Mouse (Mus musculus) telencephalon, adult 2 months (tissue): ENCODE results near the gene Ankar.

ENCODE experiments used
- DNase-seq: peaks from one replicate; pipeline ENCODE4 v3.0.0-alpha.2; 2011; ENCODE audit warnings: low read depth, low spot score

Gene Ankar

DNA sequence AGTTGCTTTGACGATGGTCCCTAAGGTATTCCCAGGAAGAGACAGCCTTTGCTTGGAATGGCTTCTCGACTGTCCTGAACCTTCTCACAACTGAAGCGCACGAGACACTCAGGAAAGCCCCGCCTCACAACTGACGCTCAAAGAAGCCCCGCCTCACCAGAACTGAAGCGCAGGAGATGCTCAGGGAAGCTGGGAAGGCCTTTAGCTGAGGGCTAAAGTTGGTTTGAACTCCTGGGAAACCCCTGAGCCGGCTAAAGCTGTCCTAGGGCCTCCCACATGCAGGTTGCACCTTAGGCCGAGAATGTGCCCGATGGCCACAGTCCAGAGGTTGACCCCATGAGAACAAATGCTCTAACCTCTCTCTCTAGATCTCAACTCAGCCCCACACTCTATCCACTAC, at the start of gene Ankar:
Gene Ankar, minus strand, starts transcription at position 101 of the 400 bp plus-strand sequence.
- no peak for DNase-seq

DNA sequence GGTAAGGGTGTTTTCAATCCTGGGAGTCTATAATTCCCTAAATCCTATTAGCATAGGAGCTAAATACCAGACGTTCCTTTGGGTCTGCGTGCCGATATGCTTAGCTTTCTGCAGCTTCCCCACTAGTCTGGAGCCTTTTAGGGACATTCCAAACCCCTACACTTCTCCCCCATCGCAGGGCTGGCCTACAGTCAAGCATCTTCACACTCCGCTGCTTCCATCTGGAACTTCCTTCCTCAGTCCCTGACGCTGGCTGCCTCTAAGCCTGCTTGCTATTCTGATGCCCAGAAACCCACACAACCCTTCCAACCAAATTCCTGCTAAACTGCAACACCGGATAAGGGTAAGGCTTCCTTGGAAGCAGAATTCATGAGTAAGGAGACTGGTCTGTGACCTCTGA, 46.0 kb upstream of the Ankar start:
- DNase-seq = peak; percentile 89

DNA sequence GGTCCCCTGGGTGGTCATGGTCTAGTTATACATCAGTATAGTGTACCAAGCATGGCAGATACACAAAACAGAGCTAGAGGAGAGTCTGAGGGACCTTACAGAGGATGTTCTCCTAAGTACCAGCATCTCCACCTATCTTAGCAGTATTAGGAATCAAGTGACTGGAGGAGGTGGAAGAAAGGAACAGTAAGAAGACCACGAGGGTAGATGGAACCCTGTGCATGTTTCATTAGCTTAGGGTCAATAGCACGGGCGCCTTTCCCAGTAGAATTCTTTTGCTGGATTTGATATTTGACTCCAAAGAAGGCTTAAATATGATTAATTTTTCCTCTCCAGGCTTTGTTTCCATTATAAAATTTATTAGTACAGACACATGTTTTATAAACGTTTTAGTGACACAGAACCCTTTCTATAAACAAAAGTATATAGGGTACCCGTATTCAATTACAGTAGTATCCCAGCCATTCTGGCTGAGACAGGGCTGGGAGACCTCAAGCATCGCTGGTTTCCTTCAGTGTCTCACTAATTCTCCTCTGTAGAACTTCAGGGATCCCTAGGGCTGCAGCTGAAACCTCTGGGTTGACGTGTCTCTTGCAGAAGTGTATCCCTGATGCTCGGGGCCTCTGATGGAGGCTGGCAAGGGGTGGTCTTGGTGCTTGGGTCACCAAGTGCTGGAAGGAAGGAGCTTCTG, 44.6 kb upstream of the Ankar start:
- DNase-seq = no peak

DNA sequence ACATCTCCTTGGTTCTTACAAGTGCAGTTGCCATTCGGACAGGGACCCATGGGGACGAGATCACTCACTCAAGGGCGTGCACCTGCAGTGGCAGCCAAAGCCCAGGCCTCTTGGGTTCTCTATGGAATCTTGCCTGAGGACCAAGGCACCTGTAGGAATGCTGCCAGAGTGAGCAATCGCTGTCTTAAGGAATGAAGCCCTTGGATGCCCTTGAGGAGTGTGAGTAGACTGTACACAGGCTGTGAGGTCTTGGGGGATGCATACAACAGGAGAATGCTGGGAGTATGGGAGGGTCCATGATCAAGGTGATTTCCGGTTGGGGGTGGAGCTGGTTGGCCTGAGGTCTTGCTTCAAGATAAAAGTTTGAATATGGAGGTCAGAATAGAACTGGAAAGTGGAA, 41.0 kb upstream of the Ankar start:
- no peak for DNase-seq

DNA sequence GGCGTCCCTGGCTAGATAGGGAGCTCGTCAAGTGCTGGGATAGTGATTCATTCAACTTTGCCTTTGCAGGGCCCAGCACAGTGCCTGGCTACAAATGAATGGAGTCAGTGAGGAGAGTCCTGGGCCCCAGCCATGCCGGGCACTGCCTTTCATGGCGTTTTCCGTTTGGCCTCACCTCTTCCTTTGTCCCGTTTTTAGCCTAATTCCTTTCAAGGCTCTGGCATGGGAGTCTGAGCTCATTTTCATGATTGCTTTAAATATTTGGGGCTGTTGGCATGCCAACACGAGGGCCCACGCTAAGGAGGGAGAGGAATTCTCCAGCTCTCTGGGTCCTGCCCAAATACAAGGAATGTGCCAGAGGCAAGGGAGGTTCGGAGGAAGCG, 39.3 kb upstream of the Ankar start:
- no peak for DNase-seq

DNA sequence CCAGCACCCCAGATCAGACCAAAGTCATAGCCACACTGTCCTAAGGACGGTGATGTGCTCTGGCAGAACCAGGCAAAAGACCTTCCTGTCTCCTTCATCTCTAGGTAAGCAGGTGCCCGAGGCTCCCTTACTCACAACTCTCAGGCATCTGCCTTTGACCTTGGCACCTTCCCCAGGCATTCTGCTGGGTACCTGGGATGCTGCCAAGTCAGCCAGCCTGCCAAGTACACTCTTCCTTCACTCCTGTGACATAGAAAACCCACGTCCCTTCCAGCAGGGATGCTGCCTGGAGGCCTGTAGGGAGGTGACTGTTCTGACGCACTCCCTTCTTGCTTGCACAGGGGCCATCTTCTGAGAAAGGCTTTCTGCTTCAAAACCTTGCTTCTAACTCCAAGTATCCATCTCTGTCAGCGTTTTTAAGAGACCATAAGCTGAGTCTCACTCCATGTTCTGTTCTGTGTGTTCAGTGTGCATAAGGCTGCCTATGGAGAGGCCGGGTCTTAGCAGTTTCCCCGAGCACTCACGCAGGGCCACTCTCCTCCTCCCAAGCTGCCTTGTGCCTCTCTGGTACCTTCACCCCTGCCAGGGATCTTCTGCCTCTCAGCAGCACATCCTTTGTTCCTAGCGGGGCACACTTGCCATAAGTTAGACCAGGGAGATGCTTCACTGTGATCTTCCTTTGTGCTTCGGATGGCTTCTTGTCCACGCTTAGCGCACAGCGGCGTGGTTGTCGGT, 38.7 kb upstream of the Ankar start:
- DNase-seq = no peak

DNA sequence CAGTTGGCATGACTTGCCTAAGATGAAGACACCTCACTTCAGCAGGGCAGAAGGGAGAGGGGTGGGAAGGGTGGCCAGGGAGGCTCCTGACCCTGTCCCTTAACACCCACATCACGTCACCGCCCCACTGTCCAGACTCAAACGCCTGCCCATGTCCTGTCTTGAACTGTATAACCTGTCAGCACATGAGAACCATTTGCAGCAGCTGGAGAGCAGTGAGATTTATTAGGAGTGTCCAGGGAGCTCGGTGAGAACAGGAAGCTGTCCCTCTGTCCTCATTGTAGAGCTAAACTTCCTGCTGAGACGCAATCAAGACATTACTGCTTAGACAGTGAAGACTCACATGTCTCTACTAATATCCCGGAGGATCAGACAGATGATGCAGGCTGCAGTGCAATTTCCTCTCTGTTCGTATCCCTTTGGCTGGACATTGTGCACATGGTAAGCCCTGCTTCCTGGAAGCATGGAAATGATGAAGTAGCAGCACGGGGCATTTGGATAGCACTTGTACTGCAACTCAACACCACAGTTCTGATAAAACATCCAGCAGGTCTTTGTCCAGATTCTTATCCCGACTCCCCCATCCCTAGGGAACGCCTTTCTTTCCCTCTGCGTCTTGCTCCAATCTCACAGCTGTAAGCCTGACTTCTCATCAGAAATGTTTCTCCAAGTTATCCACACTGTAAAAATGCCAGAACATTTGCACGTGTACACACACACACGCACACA, 36.2 kb upstream of the Ankar start:
- no peak for DNase-seq

DNA sequence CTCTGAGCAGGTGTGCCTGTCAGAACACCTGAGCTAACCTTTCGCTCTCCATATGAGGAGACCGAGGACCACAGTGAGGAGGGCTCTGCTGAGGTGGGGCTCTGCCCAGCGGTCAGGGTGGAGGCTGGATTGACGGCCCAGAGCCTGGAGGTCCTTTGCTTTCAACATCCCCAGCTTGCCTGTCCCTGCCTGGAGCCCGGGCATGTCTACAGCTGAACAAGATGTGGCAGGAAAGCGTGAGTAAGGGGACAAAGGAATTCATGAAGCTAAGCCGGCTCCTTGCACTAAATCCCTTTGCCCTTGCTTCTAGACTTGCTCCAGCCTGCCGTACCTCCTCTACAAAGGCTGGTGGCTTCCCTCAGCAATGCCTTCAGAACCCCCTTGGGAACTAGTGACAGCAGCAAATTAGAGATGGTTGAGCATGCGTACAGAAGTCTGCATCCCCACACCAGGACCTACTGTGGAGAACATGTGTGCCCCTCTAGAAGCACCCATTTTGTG, 32.9 kb upstream of the Ankar start:
- DNase-seq = no peak

DNA sequence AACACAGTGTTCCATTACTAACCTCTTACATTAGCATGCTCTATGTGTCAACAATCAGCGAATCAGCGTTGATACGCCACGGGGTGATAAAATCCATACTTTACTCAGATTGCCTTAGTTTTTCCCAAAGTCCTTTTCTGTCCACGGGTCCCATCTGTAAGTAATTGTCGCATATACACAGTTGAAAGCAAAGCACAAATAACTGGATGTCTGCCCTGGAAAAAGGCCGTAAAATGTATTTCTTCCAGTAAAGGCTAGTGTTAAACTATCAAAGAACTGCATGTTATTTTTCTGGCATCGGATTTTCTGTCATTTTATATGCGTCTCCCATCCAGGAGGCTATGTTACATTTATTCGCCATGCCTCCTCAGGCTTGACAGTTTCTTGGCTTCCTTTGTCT, 29.7 kb upstream of the Ankar start:
- no peak for DNase-seq

DNA sequence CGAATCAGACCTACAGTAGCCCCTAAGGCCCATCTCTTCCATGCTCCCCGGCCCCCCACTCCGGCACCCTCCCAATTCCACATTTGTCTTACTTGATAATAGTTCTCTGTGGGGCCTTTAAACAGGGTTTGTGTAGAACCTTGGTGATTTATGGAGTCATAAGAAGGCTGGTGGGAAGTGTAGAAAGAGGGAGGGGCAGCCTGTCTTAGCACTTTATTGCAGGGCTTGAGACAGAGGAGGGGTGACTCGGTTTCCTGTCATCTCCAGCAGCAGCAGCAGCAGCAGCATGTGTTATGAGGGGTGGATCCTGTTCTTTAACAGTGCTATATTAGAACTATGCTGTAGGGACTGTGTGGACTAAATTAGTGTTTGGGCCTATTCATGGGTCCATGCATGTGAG, 28.4 kb upstream of the Ankar start:
- no peak for DNase-seq

DNA sequence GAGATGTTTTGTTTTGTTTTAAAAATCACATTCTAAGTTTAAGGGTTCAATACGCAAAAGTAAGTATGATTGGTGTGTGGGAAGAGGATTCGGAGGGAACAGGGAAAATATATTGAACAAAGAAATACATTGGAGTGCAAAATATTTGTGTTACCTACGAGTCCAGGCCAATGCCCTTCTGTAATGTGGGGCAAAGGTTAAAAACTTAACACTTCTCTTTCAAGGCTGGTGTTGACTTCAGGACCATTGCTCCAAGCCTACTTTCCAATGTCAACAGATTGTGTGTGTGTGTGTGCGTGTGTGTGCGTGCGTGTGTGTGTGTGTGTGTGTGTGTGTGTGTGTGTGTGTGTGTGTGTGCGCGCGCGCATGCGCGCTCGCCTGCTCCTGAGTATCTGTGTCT, 25.6 kb upstream of the Ankar start:
- no peak for DNase-seq

DNA sequence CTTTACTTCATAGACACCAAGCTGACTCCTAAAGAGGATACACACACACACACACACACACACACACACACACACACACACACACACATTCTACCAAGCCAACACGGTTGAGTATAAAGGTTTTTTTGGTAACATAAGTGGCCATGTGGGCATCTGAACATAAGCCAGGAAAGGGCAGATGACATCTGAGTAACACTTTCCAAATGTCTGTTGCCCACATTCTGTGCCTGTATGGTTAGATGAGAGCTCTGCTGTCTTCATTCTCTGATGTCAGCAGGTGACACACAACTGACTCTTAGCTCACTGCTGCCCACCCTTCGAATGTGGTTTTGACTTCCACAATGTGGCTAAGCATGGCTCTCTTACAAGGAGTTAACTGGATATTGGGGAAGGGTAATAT, 24.0 kb upstream of the Ankar start:
- no peak for DNase-seq

DNA sequence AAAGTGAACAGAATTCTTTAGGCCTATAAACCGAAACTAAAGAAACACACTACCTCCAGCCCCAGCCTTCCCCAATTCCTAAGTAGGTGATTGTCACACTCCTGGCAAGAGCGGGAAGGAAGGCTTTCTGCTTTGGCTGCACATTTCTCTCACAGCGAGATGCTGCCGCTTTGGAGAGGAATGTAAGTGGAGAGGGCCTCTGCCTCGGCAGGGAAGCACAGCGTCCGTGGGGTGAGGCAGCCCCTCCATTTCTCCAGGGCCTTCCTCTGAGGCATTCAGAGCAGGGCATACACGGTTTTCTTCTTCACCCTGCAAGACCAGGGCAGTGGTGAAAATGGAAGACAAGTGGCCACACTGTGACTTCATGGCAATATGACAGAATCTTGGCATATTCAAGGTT, 22.3 kb upstream of the Ankar start:
- no peak for DNase-seq

DNA sequence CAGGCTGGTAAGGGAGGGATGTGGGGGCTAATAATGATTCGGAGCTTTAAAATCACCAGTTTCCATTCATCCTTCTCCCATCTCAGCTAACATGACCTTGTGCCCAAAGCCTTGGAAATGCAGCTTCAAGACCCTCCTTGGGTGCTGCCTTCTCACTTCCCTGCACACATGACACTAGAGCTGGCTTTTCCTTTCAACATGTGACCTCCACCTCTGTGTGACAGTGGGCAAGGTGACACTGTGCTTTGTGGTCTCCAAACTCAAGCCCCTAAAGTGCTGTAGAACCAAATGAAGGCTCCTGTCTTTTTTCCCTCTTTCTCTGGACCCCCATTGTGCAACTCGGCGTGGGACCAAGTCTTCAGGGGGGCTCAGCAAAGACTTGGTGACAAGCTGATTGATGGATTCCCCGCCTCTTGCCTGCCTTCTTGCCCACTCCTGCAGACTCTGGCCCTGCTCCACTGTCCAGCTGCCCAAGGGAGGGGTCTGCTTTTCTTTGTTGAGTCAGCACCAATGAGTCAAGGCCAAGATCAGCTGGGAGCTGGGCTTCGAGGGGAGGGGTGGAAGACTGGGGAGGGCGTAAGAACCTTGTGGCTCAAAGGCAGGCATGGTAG, 19.8 kb upstream of the Ankar start:
- no peak for DNase-seq

DNA sequence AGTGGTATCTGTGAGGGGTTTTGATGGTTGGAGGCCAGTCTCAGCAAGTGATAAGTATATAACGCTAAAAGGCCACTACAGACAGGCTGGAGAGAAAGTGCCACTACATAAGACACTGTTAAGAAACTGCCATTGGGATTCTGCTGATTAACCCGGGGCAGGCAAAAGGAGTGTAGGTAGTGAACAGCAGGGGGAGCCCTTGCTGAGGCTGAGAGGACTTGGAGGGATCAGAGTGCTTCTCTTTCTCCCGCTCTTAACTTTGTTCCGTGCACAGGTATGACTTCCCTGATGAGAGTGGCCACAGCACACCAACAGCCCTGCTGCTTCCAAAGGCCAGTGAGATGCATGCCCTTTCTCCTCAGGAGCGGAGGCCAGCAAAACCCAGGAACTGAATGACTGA, 18.5 kb upstream of the Ankar start:
- peak; percentile 33 for DNase-seq

DNA sequence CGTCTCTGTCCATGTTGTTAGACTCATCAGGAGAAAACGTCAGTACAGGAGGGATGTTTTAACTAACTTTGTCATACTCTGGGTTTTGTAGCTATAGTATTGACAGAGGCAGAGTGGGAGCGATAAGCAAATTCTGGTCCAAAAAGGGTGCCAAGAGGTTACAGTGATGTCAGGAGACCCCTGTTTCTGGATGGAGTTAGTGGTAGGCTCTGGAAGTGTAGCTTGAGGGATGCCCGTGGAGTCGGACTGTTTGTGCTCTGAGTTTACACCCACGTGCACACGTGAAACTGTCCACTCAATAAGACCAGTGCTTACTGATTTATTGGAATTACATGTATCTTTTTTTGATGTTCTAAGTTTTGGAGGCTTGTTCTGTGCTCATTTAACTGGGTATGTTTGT, 17.2 kb upstream of the Ankar start:
- DNase-seq = no peak

DNA sequence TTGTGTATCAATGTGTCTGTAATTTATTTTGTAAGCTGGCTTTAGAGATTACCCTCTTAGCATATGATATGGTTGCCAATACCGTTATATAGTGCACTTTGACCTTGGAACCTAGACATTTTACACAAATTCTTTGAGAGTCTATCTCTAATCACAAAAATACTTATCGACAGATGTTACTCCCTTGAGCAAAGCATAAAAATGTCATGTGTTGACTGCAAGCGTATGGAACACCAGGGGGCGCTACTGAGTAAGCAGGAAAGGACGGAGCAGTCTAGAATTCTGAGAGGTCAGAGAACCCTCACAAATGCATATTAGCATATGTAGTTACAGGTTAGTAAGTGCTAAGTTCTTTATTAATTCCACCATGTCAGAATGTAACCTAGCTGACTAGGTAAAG, 16.5 kb upstream of the Ankar start:
- DNase-seq = peak; percentile 46

DNA sequence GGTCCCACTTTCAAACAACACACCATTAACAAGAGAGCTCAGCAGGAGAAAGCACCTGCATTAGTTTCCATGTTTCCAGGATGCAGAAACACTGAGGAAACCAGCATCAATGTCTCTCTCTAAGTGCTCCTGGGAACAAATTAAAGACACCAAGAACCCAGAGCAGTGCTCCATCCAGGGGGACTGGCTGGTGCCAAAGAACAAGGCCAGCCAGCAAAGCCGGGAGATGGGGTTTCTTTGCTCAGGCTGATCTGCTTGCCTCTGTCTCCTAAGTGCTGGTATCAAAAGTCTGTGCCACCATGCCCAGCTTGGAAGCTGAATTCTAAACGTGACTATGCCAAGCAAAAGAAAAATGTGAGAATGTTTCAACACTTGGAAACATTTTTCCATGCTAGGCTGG, 16.0 kb upstream of the Ankar start:
- DNase-seq = no peak

DNA sequence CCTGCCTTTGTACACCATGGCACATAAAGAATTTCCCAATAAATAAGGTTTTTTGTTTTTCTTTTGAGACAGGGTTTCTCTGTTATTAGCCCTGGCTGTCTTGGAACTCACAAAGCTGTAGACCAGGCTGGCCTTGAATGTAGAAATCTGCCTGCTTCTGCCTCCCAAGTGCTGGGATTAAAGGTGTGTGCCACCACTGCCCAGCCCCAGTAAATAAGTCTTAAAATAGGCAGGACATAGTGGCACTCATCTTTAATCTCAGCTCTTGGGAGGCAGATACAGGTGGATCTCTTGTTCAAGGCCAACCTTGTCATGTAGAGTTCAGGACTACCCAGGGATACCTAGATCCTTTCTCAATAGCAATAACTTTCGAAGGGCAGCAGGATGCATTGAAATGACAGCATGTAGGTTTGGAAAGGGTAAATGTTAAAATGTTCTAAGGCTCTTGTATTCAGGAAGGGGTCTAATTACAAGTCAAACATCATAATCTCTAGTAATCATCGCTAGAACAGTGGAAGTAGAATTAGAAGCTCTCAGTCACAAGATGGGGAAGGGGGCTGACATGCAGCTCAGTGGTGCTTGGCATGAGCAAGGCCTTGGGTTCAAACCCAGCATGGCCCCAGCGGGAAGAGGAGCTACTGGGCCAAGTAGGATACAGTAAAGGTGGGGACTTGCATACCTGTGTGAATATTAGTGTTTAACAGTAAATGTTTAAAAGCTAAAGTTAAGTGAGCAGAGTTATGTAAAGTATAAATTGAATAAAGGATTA, 15.4 kb upstream of the Ankar start:
- no peak for DNase-seq

DNA sequence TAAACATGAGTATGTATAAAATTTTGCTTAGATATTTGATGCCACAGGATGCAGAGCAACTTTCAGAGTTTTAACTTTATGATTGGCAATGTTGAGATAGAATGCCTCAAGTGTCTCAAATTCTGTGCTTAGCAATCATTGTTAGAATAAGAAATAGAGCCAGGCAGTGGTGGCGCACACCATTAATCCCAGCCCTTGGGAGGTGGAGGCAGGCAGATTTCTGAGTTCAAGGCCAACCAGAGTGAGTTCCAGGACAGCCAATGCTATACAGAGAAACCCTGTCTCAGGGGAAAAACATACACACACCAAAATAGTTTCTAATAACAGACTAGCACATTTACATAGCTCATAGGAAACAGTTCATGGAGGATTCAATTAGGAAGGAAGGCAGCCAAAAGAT, 14.7 kb upstream of the Ankar start:
- DNase-seq = no peak

DNA sequence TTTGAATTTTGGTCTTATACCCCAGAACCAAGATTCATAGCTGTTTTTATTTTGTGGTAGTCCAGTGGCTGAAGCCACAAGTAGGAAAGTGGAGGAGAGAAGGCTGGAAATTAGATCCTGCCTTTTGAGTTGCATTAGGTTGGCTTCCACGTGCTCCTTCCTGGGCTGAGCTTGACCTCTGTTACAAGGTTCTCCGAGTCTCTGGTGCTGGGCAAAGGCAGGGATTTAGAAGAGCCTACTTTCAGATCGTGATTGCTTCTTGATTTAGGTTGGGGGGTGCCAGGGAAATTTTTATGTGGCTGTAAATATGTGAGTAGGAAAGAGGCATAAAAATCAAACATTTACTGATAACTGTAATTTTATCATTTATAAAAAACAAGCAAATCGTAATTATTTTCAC, 14.2 kb upstream of the Ankar start:
- no peak for DNase-seq

DNA sequence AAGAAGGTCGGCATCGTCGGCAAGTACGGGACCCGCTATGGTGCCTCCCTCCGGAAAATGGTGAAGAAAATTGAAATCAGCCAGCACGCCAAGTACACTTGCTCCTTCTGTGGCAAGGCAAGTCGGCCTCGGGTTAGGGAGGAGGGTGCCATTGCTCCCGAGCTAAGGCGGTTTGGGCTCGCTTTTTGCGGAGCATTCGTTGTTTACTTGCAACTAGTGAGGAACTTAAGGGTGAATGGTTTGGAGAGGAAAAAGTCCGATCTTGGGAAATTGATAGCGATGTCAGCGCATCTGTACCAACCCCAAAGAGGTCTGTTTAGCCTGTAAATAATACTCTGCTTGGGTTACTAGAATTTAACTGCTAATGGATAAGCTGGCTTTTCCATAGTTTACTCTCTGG, 11.3 kb upstream of the Ankar start:
- DNase-seq = no peak
